Mouse (Mus musculus) heart, adult 10 weeks (tissue): Measurements from ENCODE around the gene Prss50. TPM values are rescaled to one million over a fixed set of nuclear protein-coding genes. Genes with fewer than 3 reads are reported as not detected.

ENCODE experiments used
- polyA plus RNA-seq: library from polyadenylated mRNA; stranded (reverse); fragments of 350-450 nt; fragmentation: Illumina TruSeq; extraction: RNeasy Lipid Tissue Mini Kit (QIAGEN cat#74804); gene quantifications from one replicate; pipeline ENCODE4 v1.2.3, GENCODE M21; 2014; ENCODE audit warnings: low read depth, low replicate concordance

Prss50 gene
- polyA plus RNA-seq, result not detected

GRCm38 (mm10) chr9:110857781-110858472 lies at the start of gene Prss50:
Gene Prss50, plus strand, starts transcription at chr9:110857967.

DNA sequence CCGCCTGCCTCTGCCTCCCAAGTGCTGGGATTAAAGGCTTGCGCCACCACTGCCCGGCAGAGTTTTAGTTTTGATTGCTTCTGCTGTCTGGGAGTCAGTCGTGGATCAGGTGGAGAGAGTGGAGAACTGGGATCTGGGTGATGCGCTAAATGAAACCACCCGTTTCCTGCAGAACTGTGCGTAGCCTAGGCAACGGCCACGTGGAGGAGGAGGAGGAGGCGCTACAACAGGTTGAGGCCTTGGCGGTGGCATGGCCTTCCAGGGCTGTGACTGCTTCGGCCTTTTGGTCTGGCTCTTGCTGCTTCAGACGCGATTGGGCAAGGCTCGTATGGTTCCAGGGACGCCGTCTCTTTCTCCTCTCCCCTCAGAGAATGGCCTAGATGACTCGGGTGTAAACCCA lies 44.0 kb upstream of the Prss50 start, which contains the start of gene Prss44:
Gene Prss44, plus strand, starts transcription at position 206 of the 400 bp plus-strand sequence.

GRCm38 (mm10) chr9:110826390-110826789 lies 31.4 kb upstream of the Prss50 start, which contains the start of gene Prss43:
Gene Prss43, plus strand, starts transcription at chr9:110826690.

DNA sequence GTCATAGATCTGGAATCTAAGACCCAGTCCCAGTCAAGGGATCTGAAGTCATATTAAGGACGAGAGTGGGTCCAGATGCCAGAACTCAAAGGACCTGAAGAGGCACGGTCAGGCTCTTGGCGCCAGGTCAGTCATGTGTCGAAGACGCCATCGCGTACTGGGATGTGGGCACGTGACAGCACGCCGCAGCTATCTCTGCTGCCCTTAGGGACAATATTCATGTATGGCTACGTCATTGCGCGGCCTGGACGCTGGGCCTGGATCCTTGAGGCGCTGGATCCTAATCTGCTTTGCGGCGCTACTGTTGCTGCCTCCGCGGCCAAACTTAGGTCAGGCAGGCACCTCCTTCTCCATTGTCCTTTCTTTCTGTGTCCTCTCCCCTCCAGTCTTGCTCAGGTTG lies 23.4 kb upstream of the Prss50 start, which contains the start of gene Prss45:
Gene Prss45, plus strand, starts transcription at position 178 of the 400 bp plus-strand sequence.

GRCm38 (mm10) chr9:110844206-110844605 lies 13.6 kb upstream of the Prss50 start, which contains the start of gene Prss46:
Gene Prss46, plus strand, starts transcription at chr9:110844506.

DNA sequence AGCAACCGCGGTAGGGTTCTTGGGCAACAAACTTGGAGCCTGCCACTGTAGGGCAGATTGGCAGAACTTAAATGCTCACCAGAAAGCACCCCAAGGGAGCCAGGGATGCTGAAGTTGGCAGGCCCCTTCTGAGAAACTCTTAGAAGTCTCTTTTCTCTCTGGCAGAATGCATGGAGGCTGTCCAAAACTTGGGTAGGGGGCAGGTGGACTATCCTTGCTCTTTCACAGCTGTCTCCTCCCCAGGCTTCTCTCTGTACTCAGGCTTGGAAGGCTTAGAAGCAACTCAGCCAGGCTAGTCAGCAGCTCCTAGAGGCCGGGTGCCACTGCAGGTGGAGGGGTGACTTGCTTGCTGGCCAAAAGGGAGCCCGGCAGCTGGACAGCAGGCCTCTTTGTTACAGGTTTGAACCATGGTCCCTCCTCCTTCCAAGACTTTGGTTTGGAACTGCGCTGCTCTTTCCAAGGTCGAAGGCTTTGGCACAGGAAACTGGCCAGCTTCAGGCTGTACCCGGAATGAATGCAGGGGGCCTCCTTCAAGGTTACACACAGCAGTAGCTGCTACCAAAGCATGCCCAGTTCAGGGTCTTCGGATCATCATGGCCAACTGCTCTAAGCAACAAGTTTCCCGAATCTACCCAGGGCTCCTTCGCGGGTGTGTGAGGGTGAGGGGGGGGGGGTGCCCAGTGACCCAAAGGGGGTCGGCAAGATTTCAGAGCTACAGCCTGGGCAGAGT lies 21.6 kb downstream of the Prss50 start, which contains the start of gene Als2cl:
Gene Als2cl, plus strand, starts transcription at position 680 of the 730 bp plus-strand sequence.

DNA sequence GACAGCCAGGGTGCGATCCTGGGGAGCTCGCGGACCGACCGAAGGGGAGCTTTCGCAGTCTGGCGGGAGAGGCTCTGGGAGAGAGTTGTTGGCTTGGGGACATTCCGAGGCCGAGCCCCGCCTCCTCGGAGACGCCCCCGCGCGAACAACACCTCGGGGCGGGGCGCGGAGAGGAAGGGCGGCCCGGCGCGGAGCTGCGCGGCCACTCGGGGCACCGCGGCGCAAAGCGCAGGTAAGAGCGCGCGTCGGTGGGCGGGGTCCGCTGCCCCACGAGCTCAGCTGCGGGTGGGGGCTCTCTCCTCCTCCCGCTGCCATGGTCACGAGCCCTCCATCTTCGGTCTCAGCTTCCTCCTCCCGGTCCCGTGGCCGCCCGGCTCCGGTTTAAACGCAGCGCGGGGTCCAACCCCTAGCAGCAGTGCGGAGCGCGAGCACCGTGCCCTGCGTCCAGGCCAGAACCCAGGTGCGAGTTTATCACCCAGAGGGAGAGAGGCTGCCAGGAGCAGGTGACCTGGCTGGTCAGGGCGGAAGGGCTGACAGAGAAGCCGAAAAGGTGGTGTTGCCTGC lies 22.3 kb downstream of the Prss50 start, which contains the start of gene Tmie:
Gene Tmie, minus strand, starts transcription at position 116 of the 564 bp plus-strand sequence.

Other genes with a start within 250 kb of the Prss50 start
- 2.3 TPM for gene Nradd, start 233.5 kb upstream of the Prss50 start, polyA plus RNA-seq
- gene Nbeal2, start 203.8 kb upstream of the Prss50 start, polyA plus RNA-seq, result 9.7 TPM
- 89.4 TPM for gene Ccdc12, start 201.5 kb upstream of the Prss50 start, polyA plus RNA-seq
- gene Myl3, start 116.1 kb upstream of the Prss50 start, polyA plus RNA-seq, result 10,021 TPM
- gene Pth1r, start 110.8 kb upstream of the Prss50 start, polyA plus RNA-seq, result 7.8 TPM
- gene Prss42, start 59.8 kb upstream of the Prss50 start, polyA plus RNA-seq, result not detected
- gene Prss44, start 44.0 kb upstream of the Prss50 start, polyA plus RNA-seq, result not detected
- gene Prss43, start 31.3 kb upstream of the Prss50 start, polyA plus RNA-seq, result not detected
- not detected for gene Prss45, start 23.4 kb upstream of the Prss50 start, polyA plus RNA-seq
- not detected for gene Prss46, start 13.5 kb upstream of the Prss50 start, polyA plus RNA-seq
- 16.9 TPM for gene Als2cl, start 21.9 kb downstream of the Prss50 start, polyA plus RNA-seq
- 2.2 TPM for gene Tmie, start 22.1 kb downstream of the Prss50 start, polyA plus RNA-seq
- gene Fam240a, start 58.9 kb downstream of the Prss50 start, polyA plus RNA-seq, result not detected
- gene Tdgf1, start 88.2 kb downstream of the Prss50 start, polyA plus RNA-seq, result not detected
- 288 TPM for gene Lrrc2, start 93.6 kb downstream of the Prss50 start, polyA plus RNA-seq
- 5.5 TPM for gene Rtp3, start 132.6 kb downstream of the Prss50 start, polyA plus RNA-seq
- not detected for gene Ltf, start 161.3 kb downstream of the Prss50 start, polyA plus RNA-seq
- gene Ccrl2, start 199.6 kb downstream of the Prss50 start, polyA plus RNA-seq, result 16.8 TPM